Mouse (Mus musculus): ENCODE data around the gene Tagln3. TPM values are rescaled to one million over a fixed set of nuclear protein-coding genes. Genes with fewer than 3 reads are reported as not detected.

Tagln3 gene
- polyA plus RNA-seq (2016; fragmentation: Nextera tagmentation; extraction: Ambion mirVana): 88.6 and 91.5 TPM in 2 replicates

- Histone ChIP-seq H3K36me3 (replicated peaks) (peaks cover 49% of the 10 kb centered on the region), H3K4me1 (peaks cover 32% of the 10 kb centered on the region), H3K27ac (replicated peaks) (peak within 1 kb of the TSS; percentile 93), H3K9me3 (no peaks in the 10 kb centered on the region), H3K27me3 (replicated peaks; ENCODE audit: low read depth, poor library complexity, severe bottlenecking) (no peaks in the 10 kb centered on the region), H3K4me3 (peak within 1 kb of the TSS; percentile 64)
- WGBS: 1% methylated on average over 30 of the region's 30 CpGs
- DNase-seq (ENCODE audit: low spot score): peak; percentile 83
Observed at GRCm38 (mm10) chr16:45724061-45724741, at the start of gene Tagln3. Gene Tagln3, minus strand, starts transcription at chr16:45724608.

GRCm38 (mm10) chr16:45770914-45771313 lies 46.5 kb upstream of the Tagln3 start:
- peaks cover 79% of the 10 kb centered on the region for H3K36me3 ChIP-seq (replicated peaks)
- H3K27ac ChIP-seq (replicated peaks): no peak overlapping the region
- WGBS: 95% methylated on average over 6 of the region's 6 CpGs
- H3K27me3 ChIP-seq (replicated peaks; ENCODE audit: low read depth, poor library complexity, severe bottlenecking): no peaks in the 10 kb centered on the region
- DNase-seq (ENCODE audit: low spot score): no peak
- no peaks in the 10 kb centered on the region for H3K9me3 ChIP-seq
- no peak overlapping the region for H3K4me3 ChIP-seq
- 0 out of 2 replicates have a peak, but pooled peaks cover 3% of the 10 kb centered on the region for H3K4me1 ChIP-seq

- Histone ChIP-seq H3K36me3 (replicated peaks) (peaks cover 71% of the 10 kb centered on the region), H3K27ac (replicated peaks) (no peak overlapping the region), H3K4me3 (no peak overlapping the region), H3K9me3 (no peaks in the 10 kb centered on the region), H3K27me3 (replicated peaks; ENCODE audit: low read depth, poor library complexity, severe bottlenecking) (no peaks in the 10 kb centered on the region), H3K4me1 (0 out of 2 replicates have a peak, but pooled peaks cover 3% of the 10 kb centered on the region)
- 85% methylated on average over 10 of the region's 10 CpGs for WGBS
- DNase-seq (ENCODE audit: low spot score): no peak
Observed at GRCm38 (mm10) chr16:45767853-45768640, 43.6 kb upstream of the Tagln3 start.

GRCm38 (mm10) chr16:45767434-45767833 lies 43.0 kb upstream of the Tagln3 start:
- peaks cover 72% of the 10 kb centered on the region for H3K36me3 ChIP-seq (replicated peaks)
- H3K4me3 ChIP-seq: no peak overlapping the region

GRCm38 (mm10) chr16:45765801-45766494 lies 41.5 kb upstream of the Tagln3 start:
- H3K4me1 ChIP-seq: 0 out of 2 replicates have a peak, but pooled peaks cover 3% of the 10 kb centered on the region
- peaks cover 67% of the 10 kb centered on the region for H3K36me3 ChIP-seq (replicated peaks)
- 82% methylated on average over 7 of the region's 7 CpGs for WGBS
- no peaks in the 10 kb centered on the region for H3K27me3 ChIP-seq (replicated peaks; ENCODE audit: low read depth, poor library complexity, severe bottlenecking)
- DNase-seq (ENCODE audit: low spot score): no peak
- H3K9me3 ChIP-seq: no peaks in the 10 kb centered on the region
- H3K27ac ChIP-seq (replicated peaks): no peak overlapping the region
- no peak overlapping the region for H3K4me3 ChIP-seq

More at GRCm38 (mm10) chr16:45767434-45767833, 43.0 kb upstream of the Tagln3 start:
- DNase-seq (ENCODE audit: low spot score): no peak
- Histone ChIP-seq H3K27ac (replicated peaks) (no peak overlapping the region), H3K27me3 (replicated peaks; ENCODE audit: low read depth, poor library complexity, severe bottlenecking) (no peaks in the 10 kb centered on the region), H3K4me1 (0 out of 2 replicates have a peak, but pooled peaks cover 3% of the 10 kb centered on the region), H3K9me3 (no peaks in the 10 kb centered on the region)
- 85% methylated on average over 4 of the region's 4 CpGs for WGBS

GRCm38 (mm10) chr16:45765102-45765501 lies 40.7 kb upstream of the Tagln3 start:
- H3K36me3 ChIP-seq (replicated peaks): peaks cover 67% of the 10 kb centered on the region
- 0 out of 2 replicates have a peak, but pooled peaks cover 3% of the 10 kb centered on the region for H3K4me1 ChIP-seq
- no peak overlapping the region for H3K4me3 ChIP-seq
- H3K27me3 ChIP-seq (replicated peaks; ENCODE audit: low read depth, poor library complexity, severe bottlenecking): no peaks in the 10 kb centered on the region
- H3K9me3 ChIP-seq: no peaks in the 10 kb centered on the region
- no peak for DNase-seq (ENCODE audit: low spot score)
- 91% methylated on average over 3 of the region's 3 CpGs for WGBS
- H3K27ac ChIP-seq (replicated peaks): no peak overlapping the region

- no peak overlapping the region for H3K27ac ChIP-seq (replicated peaks)
- H3K9me3 ChIP-seq: no peaks in the 10 kb centered on the region
- H3K4me1 ChIP-seq: no peaks in the 10 kb centered on the region
- no peak for DNase-seq (ENCODE audit: low spot score)
- 93% methylated on average over 13 of the region's 13 CpGs for WGBS
- peaks cover 70% of the 10 kb centered on the region for H3K36me3 ChIP-seq (replicated peaks)
- H3K4me3 ChIP-seq: no peak overlapping the region
- H3K27me3 ChIP-seq (replicated peaks; ENCODE audit: low read depth, poor library complexity, severe bottlenecking): no peaks in the 10 kb centered on the region
Observed at GRCm38 (mm10) chr16:45762859-45763505, 38.6 kb upstream of the Tagln3 start.

GRCm38 (mm10) chr16:45761425-45761824 lies 37.0 kb upstream of the Tagln3 start:
- WGBS: 88% methylated on average over 1 of the region's 1 CpGs
- H3K36me3 ChIP-seq (replicated peaks): peaks cover 71% of the 10 kb centered on the region
- H3K4me1 ChIP-seq: no peaks in the 10 kb centered on the region
- DNase-seq (ENCODE audit: low spot score): no peak
- H3K4me3 ChIP-seq: no peak overlapping the region
- H3K27ac ChIP-seq (replicated peaks): no peak overlapping the region
- H3K27me3 ChIP-seq (replicated peaks; ENCODE audit: low read depth, poor library complexity, severe bottlenecking): no peaks in the 10 kb centered on the region
- H3K9me3 ChIP-seq: no peaks in the 10 kb centered on the region

GRCm38 (mm10) chr16:45758726-45759269 lies 34.4 kb upstream of the Tagln3 start:
- no peak for DNase-seq (ENCODE audit: low spot score)
- Histone ChIP-seq H3K27ac (replicated peaks) (no peak overlapping the region), H3K36me3 (replicated peaks) (peaks cover 59% of the 10 kb centered on the region), H3K4me3 (no peak overlapping the region), H3K9me3 (no peaks in the 10 kb centered on the region), H3K4me1 (no peaks in the 10 kb centered on the region), H3K27me3 (replicated peaks; ENCODE audit: low read depth, poor library complexity, severe bottlenecking) (no peaks in the 10 kb centered on the region)
- 89% methylated on average over 9 of the region's 9 CpGs for WGBS

- H3K9me3 ChIP-seq: no peaks in the 10 kb centered on the region
- H3K27me3 ChIP-seq (replicated peaks; ENCODE audit: low read depth, poor library complexity, severe bottlenecking): no peaks in the 10 kb centered on the region
- H3K4me1 ChIP-seq: no peaks in the 10 kb centered on the region
- H3K36me3 ChIP-seq (replicated peaks): peaks cover 49% of the 10 kb centered on the region
- DNase-seq (ENCODE audit: low spot score): no peak
- WGBS: 88% methylated on average over 12 of the region's 12 CpGs
- H3K4me3 ChIP-seq: no peak overlapping the region
- no peak overlapping the region for H3K27ac ChIP-seq (replicated peaks)
Observed at GRCm38 (mm10) chr16:45757421-45758078, 33.1 kb upstream of the Tagln3 start.

- H3K9me3 ChIP-seq: no peaks in the 10 kb centered on the region
- WGBS: 45% methylated on average over 9 of the region's 9 CpGs
- H3K27ac ChIP-seq (replicated peaks): no peak overlapping the region
- DNase-seq (ENCODE audit: low spot score): peak; percentile 20
- no peaks in the 10 kb centered on the region for H3K4me1 ChIP-seq
- peaks cover 50% of the 10 kb centered on the region for H3K36me3 ChIP-seq (replicated peaks)
- H3K4me3 ChIP-seq: no peak overlapping the region
- H3K27me3 ChIP-seq (replicated peaks; ENCODE audit: low read depth, poor library complexity, severe bottlenecking): no peaks in the 10 kb centered on the region
Observed at GRCm38 (mm10) chr16:45756855-45757254, 32.4 kb upstream of the Tagln3 start.

Data from embryonic facial prominence, embryonic 10.5 days (tissue).